Mouse (Mus musculus) spleen, postnatal 10 days (tissue): ENCODE data around the gene Ndnf.

Source experiments
- DNase-seq, 2 experiments: peaks; one replicate each; pipeline ENCODE4 v3.0.0; 2021 to 2022; ENCODE audit warnings: low spot score in 2 of 2

The Ndnf gene

GRCm38 (mm10) chr6:65671451-65671850 is at the start of gene Ndnf:
Gene Ndnf (plus strand): TSS chr6:65671590.
- DNase-seq, result peak; percentile 7 to 51

- no peak for DNase-seq
These were observed 48.2 kb upstream of the Ndnf start for GRCm38 (mm10) chr6:65623016-65623715.

- DNase-seq, result no peak
These were observed 40.8 kb upstream of the Ndnf start for GRCm38 (mm10) chr6:65630578-65630977.

- no peak for DNase-seq
These were observed 39.2 kb upstream of the Ndnf start for GRCm38 (mm10) chr6:65632184-65632583.

- no peak for DNase-seq
These were observed 29.0 kb upstream of the Ndnf start for GRCm38 (mm10) chr6:65642431-65642830.

GRCm38 (mm10) chr6:65644110-65644509 is 27.3 kb upstream of the Ndnf start:
- DNase-seq, result no peak

- DNase-seq, result no peak
These were observed 25.0 kb upstream of the Ndnf start for GRCm38 (mm10) chr6:65646408-65646807.

- no peak for DNase-seq
These were observed 23.7 kb upstream of the Ndnf start for GRCm38 (mm10) chr6:65647731-65648130.

GRCm38 (mm10) chr6:65651376-65651775 is 20.0 kb upstream of the Ndnf start:
- no peak for DNase-seq

- no peak for DNase-seq
These were observed 10.1 kb upstream of the Ndnf start for GRCm38 (mm10) chr6:65661272-65661671.

- no peak for DNase-seq
These were observed 9.3 kb upstream of the Ndnf start for GRCm38 (mm10) chr6:65662050-65662449.

- DNase-seq, result no peak
These were observed 7.4 kb upstream of the Ndnf start for GRCm38 (mm10) chr6:65663990-65664389.

GRCm38 (mm10) chr6:65666295-65666694 is 5.1 kb upstream of the Ndnf start:
- DNase-seq, result no peak

GRCm38 (mm10) chr6:65669971-65670370 is 1.4 kb upstream of the Ndnf start:
- DNase-seq, result no peak

- DNase-seq, result no peak
These were observed 394 bp upstream of the Ndnf start for GRCm38 (mm10) chr6:65670981-65671411.

GRCm38 (mm10) chr6:65672131-65673031 is 991 bp downstream of the Ndnf start:
- peak in 1 of 2 experiments; percentile 17 for DNase-seq

- no peak for DNase-seq
These were observed 22.5 kb downstream of the Ndnf start for GRCm38 (mm10) chr6:65693938-65694337.

- no peak for DNase-seq
These were observed 49.3 kb downstream of the Ndnf start for GRCm38 (mm10) chr6:65720676-65721075.

- DNase-seq, result no peak
These were observed 54.3 kb downstream of the Ndnf start for GRCm38 (mm10) chr6:65725677-65726076.

- no peak for DNase-seq
These were observed 56.9 kb downstream of the Ndnf start for GRCm38 (mm10) chr6:65728261-65728660.

GRCm38 (mm10) chr6:65739442-65739841 is 68.1 kb downstream of the Ndnf start:
- DNase-seq, result no peak

- DNase-seq, result no peak
These were observed 71.9 kb downstream of the Ndnf start for GRCm38 (mm10) chr6:65743144-65743870.
